Mouse (Mus musculus) CD4-positive, CD25-positive, alpha-beta regulatory T cell (primary cell): ENCODE results near the gene Gm2035. TPM values are rescaled to one million over a fixed set of nuclear protein-coding genes. Genes with fewer than 3 reads are reported as not detected.

ENCODE experiments used
- polyA plus RNA-seq: library from polyadenylated mRNA; unstranded; fragments of 100-300 nt; shearing (Covaris generic); gene quantifications from one replicate; pipeline ENCODE4 v1.2.1, GENCODE M21; 2017

Gm2035 gene
- not detected for polyA plus RNA-seq

GRCm38 (mm10) chr12:87919721-87920120, at the start of gene Gm2035:
Gm2035 (minus strand) TSS chr12:87919857.

GRCm38 (mm10) chr12:87953780-87954179, 34.1 kb upstream of the Gm2035 start, which contains the start of gene Gm2042:
Gm2042 (plus strand) TSS chr12:87954080.

GRCm38 (mm10) chr12:87895070-87895469, 24.6 kb downstream of the Gm2035 start, which contains the start of gene Gm2022:
Gm2022 (plus strand) TSS chr12:87895370.

GRCm38 (mm10) chr12:87873772-87874171, 45.9 kb downstream of the Gm2035 start, which contains the start of gene Gm2016:
Gm2016 (plus strand) TSS chr12:87874072.

Other genes with a start within 250 kb of the Gm2035 start
- gene Gm21319, start 144.1 kb downstream of the Gm2035 start, polyA plus RNA-seq, result 0.10 TPM
- gene Gm21936, start 124.3 kb downstream of the Gm2035 start, polyA plus RNA-seq, result not detected
- not detected for gene BB287469, start 103.3 kb downstream of the Gm2035 start, polyA plus RNA-seq
- gene Gm2001, start 77.5 kb downstream of the Gm2035 start, polyA plus RNA-seq, result 0.56 TPM
- gene Gm2016, start 45.8 kb downstream of the Gm2035 start, polyA plus RNA-seq, result not detected
- gene Gm2022, start 24.5 kb downstream of the Gm2035 start, polyA plus RNA-seq, result not detected
- gene Gm2042, start 34.2 kb upstream of the Gm2035 start, polyA plus RNA-seq, result not detected
- not detected for gene Gm2075, start 92.0 kb upstream of the Gm2035 start, polyA plus RNA-seq
- not detected for gene Gm6803, start 98.9 kb upstream of the Gm2035 start, polyA plus RNA-seq
- not detected for gene Gm2056, start 107.1 kb upstream of the Gm2035 start, polyA plus RNA-seq
- gene Gm16368, start 163.8 kb upstream of the Gm2035 start, polyA plus RNA-seq, result not detected